Mouse (Mus musculus) urinary bladder, postnatal 4 days (tissue): ENCODE data around the gene Cdk6.

Experiments
- DNase-seq, 2 experiments: peaks; one replicate each; pipeline ENCODE4 v3.0.0; 2021 to 2022; ENCODE audit warnings: low spot score in 2 of 2

Cdk6 gene

GRCm38 (mm10) chr5:3483054-3483722 lies 141.9 kb downstream of the Cdk6 start:
- peak in 1 of 2 experiments; percentile 3 for DNase-seq

GRCm38 (mm10) chr5:3486579-3487282 lies 145.4 kb downstream of the Cdk6 start:
- DNase-seq, result no peak

- peak in 1 of 2 experiments; percentile 47 for DNase-seq
Observed at GRCm38 (mm10) chr5:3488146-3488774, 147.0 kb downstream of the Cdk6 start.

DNA sequence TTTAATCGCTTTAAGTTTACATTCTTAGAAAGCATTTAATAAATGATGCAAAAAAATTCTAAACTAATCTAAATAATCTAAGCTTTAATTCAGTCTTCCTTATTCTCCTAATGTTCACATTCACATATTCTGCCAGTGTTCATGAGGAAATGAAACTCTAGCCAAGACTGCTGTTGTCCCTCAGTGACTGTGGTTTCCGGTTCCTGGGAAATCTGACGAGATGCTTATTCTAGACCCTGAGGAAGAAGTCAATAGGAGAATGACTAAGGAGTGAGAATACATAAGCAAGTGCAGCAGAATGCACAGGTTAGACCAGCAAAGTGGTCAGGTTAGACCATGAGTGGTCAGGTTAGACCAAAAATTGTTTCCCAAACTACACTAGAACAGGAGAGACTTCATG lies 149.1 kb downstream of the Cdk6 start:
- no peak for DNase-seq

DNA sequence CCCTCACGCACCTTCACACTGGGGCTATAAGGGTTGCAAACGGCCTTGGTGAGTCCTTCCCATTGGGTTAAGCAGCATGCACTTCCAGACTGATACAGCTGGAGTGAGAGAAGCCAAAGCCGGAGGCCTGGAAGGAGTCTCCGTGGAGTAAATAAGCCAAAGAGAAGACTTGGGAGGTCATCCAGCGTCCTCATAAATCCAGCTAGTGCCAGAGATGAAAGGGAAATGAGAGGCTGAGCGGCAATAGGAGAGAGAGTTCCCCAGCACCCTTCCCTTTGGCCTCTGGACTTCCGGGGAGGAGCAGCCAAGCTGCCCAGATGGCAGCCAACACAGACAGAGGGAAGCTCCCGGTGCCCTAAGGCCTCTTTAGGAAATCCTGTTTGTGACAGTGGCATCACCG lies 149.8 kb downstream of the Cdk6 start:
- DNase-seq, result peak in 1 of 2 experiments; percentile 48

DNA sequence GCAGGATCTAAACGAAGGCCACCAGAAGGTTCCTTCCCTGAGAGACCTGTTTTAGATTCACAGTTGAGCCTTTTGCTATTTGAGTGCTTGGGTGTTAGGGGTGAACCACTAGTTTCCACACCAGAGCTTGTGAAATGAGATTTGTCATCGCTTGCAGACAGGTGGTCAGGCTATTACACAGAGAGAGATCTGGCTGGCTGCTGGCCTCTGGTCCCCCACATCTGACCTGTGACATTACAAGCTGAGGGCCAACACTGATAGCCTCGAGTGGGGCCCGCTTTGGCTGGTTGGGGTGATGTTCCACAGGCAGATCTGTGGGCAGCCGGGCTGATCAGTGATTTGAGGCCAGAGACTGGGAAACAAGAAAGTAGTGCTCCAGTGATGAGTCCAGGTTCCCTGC lies 150.6 kb downstream of the Cdk6 start:
- DNase-seq, result no peak

DNA sequence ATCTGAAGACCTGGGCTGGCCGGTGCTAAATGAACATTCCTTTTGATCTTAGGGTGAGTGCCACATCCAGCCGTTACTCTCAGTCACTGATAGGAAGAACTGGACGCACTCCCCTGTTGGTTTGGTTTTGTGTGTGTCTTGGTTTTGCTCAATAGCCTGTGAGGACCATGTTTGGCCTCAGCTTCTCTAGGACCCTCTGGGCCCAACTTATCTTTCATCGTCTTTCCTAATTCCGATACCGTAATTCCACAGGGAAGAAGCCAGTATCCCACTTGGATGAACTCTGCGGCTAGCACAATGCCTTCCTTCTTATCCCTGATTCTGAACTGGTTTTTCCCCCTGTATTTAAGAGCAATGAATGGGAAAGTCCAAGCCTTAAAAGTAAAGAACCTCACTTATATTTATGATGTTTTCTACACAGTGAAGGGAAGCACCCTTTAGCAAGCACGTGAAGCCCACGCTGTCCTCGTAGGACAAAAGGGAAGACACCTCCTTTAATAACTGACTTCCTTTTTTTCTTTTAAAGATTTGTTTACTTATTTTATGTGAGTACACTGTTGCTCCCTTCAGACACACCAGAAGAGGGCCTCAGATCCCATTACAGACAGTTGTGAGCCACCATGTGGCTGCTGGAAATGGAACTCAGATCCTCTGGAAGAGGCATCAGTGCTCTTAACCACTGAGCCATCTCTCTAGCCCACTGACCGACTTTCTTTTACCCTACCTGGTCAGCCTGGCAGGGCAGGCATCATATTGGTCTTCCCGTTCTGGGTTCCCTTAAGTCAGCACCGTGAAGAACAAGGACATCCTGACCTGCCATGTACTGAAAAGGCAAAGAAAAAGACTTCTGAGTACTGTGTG lies 151.7 kb downstream of the Cdk6 start:
- no peak for DNase-seq

- no peak for DNase-seq
Observed at GRCm38 (mm10) chr5:3493968-3494367, 152.7 kb downstream of the Cdk6 start.

DNA sequence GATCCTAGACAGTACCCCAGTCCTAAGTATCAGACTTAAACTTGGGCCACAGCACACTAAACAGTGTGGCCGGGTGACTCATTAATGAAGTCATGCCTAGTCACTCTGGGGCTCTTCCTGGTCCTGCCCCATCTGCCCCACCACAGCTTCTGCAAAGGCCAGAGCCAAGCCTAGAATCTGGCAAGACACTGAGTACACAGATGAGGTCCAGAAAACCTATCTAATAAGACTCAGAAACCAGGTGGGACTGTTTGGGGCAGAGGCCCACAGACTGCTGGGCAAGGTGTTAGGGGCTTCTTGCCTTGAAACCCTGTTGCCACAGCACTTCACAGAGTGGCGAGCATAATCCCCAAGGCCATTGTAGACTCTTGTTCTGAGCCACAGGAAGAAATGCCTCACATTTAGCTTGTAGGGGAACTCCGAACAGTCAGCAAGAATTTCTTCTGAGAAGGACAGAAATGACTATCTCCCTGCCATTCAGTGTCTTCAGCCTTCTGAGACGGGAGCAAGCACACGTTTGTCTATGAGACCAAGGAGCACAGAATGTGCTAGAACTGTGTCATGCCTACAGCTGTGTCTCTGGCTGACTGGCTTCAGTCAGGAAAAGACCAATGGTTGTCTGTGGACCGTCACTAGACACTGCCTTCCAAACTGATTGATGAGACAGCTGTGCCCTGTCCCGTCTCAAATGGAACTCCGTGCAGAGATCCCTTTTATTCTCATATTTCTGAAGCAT lies 153.3 kb downstream of the Cdk6 start:
- DNase-seq, result no peak

DNA sequence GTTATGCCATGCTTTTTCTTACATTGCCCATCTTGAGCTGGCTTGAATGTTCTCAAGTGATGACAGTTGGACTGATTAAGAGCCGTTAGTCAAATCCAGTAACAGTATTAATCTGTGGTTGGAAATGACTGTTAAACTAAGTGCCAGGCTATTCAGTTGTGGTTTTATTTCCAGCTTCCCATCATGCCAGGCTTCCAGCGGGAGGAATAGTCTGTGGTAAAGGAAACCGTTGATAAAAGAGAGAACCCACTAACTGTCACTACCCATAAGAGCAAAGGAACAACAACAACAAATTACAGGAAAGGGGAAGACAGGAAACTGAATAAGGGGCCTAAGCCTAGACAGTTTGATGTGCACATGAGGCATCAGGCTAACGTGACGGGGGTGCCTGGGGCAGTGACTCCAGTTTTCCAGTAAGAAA lies 156.2 kb downstream of the Cdk6 start:
- no peak for DNase-seq

DNA sequence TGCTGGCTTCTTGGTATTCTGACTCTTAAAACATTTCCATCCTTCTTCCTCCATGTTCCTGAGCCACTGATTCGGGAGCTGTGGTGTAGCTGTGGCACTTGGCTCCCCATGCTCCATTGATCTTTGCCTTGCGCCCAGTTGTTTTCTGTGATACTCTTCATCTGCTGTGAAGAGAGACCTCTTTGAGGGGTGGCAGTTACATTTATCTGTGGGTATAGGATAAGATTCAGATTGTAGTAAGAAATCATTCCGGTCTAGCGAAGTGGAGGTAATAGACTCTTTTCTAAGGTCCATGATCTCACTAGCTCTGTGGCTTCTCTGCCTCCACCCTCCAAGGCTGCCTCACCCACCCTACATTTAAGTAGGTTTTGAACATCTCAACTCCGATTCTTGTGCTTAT lies 159.0 kb downstream of the Cdk6 start:
- DNase-seq, result no peak

DNA sequence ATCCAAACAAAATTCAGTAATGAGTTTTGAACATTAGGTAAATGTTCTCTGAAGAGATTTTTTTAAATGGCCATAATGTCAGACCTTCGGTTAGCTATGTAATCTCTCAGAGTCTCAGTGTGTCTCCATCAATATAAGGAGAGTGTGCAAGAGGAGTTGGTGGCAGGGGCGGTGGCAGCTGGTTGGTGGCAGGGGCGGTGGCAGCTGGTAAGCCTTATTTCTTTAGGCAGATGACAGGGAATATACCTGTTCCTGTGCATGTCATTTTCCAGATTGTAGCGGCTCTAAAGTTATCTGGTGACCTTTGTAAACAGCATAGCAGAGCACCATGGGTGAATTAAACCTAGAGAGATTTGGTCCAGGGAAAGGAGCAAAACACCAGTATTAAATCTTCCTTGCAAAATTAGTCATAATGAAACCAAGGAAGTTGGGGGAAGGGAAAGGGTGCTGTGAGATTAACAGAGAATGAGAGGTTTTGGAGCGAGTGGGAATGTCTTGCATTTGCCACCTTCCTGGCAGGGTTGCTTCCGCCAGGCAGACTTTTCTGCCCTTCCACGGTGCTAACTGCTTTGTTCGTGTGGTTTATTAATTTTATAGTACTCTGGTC lies 159.8 kb downstream of the Cdk6 start:
- no peak for DNase-seq

GRCm38 (mm10) chr5:3501564-3502001 lies 160.3 kb downstream of the Cdk6 start:
- DNase-seq, result no peak

DNA sequence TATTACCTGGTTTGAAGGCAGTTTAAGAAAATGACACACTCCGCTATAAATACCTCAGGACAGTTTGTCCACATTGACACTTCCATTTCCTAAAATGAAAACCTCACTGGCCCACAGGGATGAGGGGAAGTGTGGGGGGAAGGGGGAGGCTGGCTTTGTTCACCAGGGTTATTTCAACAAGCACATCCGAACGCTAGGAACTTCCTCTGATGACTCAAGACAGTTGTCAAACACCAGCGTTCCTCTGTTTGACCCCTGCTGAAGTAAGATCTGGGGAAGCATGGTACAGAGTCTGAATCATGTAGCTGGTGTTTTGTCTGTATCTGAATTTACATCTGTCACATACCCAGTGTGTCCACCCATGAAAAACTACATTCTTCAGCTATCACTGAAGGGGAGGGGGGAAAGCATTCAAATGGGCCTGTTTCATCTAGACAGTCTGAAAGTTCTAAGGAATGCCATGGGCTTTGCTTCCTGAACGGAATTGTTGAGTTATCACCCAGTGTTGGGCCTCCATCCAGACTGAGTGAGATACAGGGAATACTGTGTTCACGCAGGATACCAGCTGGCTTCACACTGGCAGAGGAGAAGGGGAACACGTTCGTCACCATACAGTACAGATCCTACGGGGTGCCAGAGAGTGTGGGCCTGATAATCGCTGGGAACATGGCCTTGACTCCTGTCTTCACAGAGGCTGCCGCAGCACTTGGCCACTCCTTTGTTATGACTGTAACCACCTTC lies 161.5 kb downstream of the Cdk6 start:
- DNase-seq, result peak in 1 of 2 experiments; percentile 23

DNA sequence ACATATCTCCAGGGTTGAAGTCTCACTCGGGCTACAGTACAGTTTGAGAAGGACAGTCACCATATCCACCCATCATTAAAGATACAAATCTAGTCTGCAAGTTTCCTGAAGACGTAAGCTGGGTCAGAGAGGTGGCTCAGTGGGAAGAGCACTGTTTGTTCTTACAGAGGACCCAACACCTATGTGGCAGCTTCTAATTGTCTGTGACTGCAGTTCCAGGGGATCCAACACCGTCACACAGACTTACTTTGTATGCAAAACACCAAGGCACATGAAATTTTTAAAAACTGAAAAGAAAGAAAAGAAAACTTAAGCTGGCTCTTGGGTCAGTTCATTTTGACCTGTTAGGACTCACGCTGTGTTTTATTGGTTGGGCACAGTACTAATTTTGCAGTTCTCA lies 162.1 kb downstream of the Cdk6 start:
- DNase-seq, result no peak

- DNase-seq, result no peak
Observed at GRCm38 (mm10) chr5:3503836-3504323, 162.6 kb downstream of the Cdk6 start.

DNA sequence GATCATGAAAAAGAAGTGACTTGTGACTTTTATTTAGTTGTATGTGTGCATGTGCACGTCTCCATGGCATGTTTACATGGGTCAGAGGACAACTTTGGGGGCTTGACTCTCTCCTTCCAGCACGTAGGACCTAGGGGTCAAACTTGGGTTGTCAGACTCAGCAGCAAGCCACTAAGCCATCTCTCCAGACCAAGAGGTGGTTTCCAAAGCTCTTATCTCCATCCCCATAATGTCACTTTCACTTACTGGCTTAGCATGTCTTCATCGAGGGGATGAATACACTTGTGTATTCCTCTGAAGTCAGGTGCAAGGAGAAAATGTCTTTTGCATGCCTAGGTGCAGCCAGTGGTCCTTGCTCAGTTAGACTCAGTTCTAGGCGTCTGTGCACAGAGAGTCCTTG lies 163.2 kb downstream of the Cdk6 start:
- no peak for DNase-seq

DNA sequence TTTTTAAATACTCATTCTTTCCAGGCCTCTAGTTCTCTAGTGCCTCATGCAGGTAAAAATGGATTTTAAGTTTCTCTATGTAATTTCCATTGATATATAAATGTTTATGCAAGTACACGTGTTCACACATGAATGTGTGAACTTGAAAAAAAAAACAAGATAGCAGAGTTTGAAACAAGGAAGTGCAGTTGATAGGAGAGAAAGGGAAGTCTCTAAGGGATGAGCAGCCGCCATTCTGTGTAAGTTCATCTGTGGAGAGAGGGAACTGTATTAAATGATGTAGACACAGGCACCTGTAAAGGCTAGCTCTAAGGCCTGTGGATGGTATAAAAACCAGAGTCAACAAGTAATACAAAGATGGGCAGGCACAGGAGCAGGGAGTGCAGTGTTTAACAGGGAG lies 164.3 kb downstream of the Cdk6 start:
- no peak for DNase-seq

DNA sequence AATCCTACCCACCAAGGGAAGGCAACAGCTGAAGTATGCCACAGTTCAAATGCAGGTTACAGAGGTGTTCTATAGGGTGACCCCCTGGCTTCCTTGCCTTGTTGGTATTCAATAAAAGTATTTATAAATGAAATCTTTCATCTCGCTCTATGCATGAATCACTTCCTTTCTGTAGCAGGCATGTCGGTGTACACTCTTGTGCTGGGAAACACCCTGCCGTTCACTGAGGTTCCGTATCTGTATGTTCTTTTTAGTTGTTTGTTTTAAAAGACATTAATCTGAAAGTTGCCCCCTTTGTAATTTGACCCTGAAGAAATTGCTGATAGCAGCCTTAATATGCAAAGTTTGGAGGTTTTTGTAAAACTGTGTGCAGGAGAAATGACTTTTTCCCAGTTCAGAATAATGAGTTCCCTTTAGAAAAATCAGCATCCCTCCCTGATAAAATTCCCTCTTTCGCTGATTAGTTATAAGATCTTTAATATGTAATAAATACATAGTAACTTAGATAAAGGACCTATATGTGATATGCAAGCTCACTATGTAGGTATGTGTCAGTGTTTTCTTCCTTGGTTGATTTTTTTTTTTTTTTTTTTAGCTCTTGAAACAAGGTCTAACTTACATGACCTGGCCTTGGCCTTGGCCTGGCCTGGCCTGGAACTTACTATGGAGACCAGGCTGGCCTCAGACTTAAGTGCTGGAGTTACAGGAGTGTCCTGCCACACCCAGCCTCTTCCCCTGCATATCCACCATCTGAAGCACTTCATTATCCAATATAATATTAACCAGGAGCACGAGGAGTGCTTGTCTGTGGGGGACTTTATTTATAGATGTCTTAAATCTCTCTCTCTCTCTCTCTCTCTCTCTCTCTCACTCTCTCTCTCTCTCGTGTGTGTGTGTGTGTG lies 167.4 kb downstream of the Cdk6 start:
- no peak for DNase-seq
